Mouse (Mus musculus) kidney, adult 2 months (tissue): ENCODE results near the gene Ror2.

Experiments used
- CTCF ChIP-seq: fragments of 200-500 bp; conservative IDR thresholded peaks from 2 replicates; pipeline ENCODE4 v1.5.1; 2011; ENCODE audit warnings: low read depth, mild to moderate bottlenecking, control low read depth, low read length, moderate library complexity, mixed read lengths; ENCODE audit not compliant: insufficient read depth, insufficient read length
- POLR2A ChIP-seq: fragments of 200-500 bp; IDR thresholded peaks from one replicate; pipeline ENCODE4 v1.6.1; 2011; ENCODE audit warnings: low read depth, low read length, control low read depth

GRCm38 (mm10) chr13:53118398-53118797 is 167.5 kb downstream of the Ror2 start:
- TF ChIP-seq CTCF (peak; percentile 58), POLR2A (no peak)
